Mouse (Mus musculus) hindbrain, postnatal 0 days (tissue): ENCODE data around the gene Gpr183. TPM values are rescaled to one million over a fixed set of nuclear protein-coding genes. Genes with fewer than 3 reads are reported as not detected.

Source experiments
- ATAC-seq: fragments of 200-750 bp; cut with Nextera tagmentation; 2 replicates; pipeline ENCODE4 v1.8.0; 2017; ENCODE audit warnings: mild to moderate bottlenecking, moderate TSS enrichment, moderate library complexity
- DNase-seq: peaks from one replicate; pipeline ENCODE4 v3.0.0-alpha.2; 2015; ENCODE audit warnings: low spot score
- H3K27ac ChIP-seq: fragments of 300-500 bp; sonication (generic); 2 replicates; pipeline ENCODE4 v1.5.1; 2014; ENCODE audit warnings: mild to moderate bottlenecking
- H3K27me3 ChIP-seq: fragments of 300-500 bp; sonication (generic); 2 replicates; pipeline ENCODE4 v1.6.1; 2014; ENCODE audit warnings: low read length, mixed read lengths; ENCODE audit not compliant: insufficient read depth
- H3K36me3 ChIP-seq: fragments of 300-500 bp; sonication (generic); 2 replicates; pipeline ENCODE4 v1.6.1; 2014; ENCODE audit warnings: low read length, mixed read lengths; ENCODE audit not compliant: insufficient read depth
- H3K4me1 ChIP-seq: fragments of 300-500 bp; sonication (generic); 2 replicates; pipeline ENCODE4 v1.6.1; 2014; ENCODE audit warnings: antibody characterized with exemption, low read length, mixed read lengths; ENCODE audit not compliant: insufficient read depth
- H3K4me2 ChIP-seq: fragments of 300-500 bp; sonication (generic); 2 replicates; pipeline ENCODE4 v1.6.1; 2014; ENCODE audit warnings: low read depth, mild to moderate bottlenecking, low read length, moderate library complexity, mixed read lengths
- H3K4me3 ChIP-seq: fragments of 300-500 bp; sonication (generic); 2 replicates; pipeline ENCODE4 v1.5.1; 2014; ENCODE audit warnings: low read length
- H3K9ac ChIP-seq: fragments of 300-500 bp; sonication (generic); replicated peaks from 2 replicates; pipeline ENCODE4 v1.6.1; 2014; ENCODE audit warnings: mild to moderate bottlenecking, low read length, moderate library complexity, mixed read lengths
- H3K9me3 ChIP-seq: fragments of 300-500 bp; sonication (generic); 2 replicates; pipeline ENCODE4 v1.6.1; 2016; ENCODE audit warnings: low read length, mixed read lengths
- CTCF ChIP-seq: IDR thresholded peaks from 2 replicates; pipeline ENCODE4 v1.5.1; 2016; ENCODE audit warnings: antibody characterized with exemption, control low read depth, low read depth
- WGBS: fragments of 180-500 bp; shearing (Covaris S2); extraction: QIAGEN DNeasy Blood & Tissue Kit; methylation state at CpG from one replicate; pipeline ENCODE4 v1.1.7; 2014; 5-methylcytosine and 5-hydroxymethylcytosine counted together
- polyA plus RNA-seq: library from polyadenylated mRNA; unstranded; fragments of >200 nt; fragmentation: Nextera tagmentation; extraction: Ambion mirVana; gene quantifications from 2 replicates; pipeline ENCODE4 v1.2.1, GENCODE M21; 2015
- total RNA-seq: library from RNA; depleted of rRNA; stranded (reverse); fragments of >200 nt; gene quantifications from 2 replicates; pipeline ENCODE4 v1.2.3, GENCODE M21; 2014

The Gpr183 gene
- total and polyA plus RNA-seq, 2 experiments from 2014 or later: 0.56 to 1.3 TPM

DNA sequence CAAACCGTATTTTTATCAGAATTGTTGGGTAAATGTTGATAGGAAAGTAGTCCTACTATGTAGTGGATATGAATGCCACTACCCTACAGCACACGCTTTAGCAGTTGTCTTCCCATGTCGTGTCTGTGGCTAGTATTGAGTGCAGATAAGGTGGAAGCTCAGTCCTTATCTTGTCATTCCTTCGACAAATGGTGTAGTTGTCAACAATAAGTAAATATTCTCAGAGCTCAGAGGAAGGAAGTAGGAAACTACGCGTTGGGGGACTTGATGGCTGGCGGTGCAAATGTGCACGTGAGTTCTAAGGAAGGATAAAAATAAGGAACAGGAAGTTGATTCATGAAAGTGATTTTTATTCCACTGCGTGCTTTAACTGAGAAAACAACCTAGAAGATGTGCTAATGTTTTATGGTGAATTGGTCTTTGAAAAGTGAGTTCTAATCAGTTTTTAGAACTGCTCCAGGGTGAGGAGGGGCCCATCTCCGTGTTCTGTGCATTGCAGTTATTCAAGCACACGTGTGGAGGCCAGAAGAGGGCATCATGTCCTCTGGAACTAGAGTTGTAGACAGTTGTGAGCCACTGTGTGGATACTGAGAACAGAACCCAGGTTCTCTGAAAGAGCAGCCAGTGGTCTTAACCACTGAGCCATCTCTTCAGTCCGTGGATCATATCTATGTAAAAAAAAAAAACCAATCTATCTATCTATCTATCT lies 35.6 kb downstream of the Gpr183 start:
- no peak overlapping the region for H3K4me3 ChIP-seq
- no peaks in the 10 kb centered on the region for H3K27me3 ChIP-seq
- H3K9me3 ChIP-seq: no peaks in the 10 kb centered on the region
- H3K27ac ChIP-seq: no peak overlapping the region
- WGBS: 92% methylated on average over 12 of the region's 12 CpGs
- H3K4me1 ChIP-seq: no peaks in the 10 kb centered on the region
- ATAC-seq (no peak), DNase-seq (no peak)
- H3K4me2 ChIP-seq: no peak overlapping the region
- TF ChIP-seq CTCF: no peak
- H3K36me3 ChIP-seq: 0 out of 2 replicates have a peak, but pooled peaks cover 2% of the 10 kb centered on the region
- H3K9ac ChIP-seq: no peak overlapping the region

DNA sequence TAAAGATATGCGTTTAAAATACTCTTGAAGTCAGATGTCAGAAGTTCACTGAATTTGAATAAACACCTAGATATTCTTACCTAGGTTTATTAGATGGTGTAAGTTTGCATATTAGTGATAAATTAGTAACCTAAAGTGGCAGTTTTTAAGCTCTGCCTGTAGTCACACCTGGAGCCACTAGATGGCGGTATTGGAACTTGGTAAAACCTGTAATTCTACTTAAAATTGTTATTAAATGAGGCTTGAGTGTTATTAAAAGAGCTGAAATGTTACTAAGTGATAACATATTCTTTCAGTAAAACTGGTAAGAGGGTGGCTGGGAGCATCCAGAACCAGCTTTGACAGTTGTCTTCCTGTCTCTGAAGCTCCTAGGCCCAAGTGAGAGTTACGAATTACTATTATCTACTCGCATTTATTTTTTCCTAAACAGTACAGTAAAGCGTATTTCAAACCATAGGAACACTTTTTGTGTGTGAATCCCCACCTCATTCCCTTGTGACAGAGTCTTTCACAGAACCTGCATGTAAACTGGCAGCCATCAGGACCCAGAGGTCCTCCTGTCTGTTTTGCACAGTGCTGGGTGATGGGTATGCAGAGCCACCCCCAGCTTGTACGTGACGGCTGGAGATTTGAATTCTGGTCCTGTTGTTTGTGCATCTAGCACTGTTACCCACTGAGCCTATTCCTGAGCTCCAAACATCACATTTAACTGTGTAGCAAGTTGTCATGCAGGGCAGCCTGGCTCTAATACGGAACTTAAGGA lies 36.4 kb downstream of the Gpr183 start:
- peak; percentile 79 for TF ChIP-seq CTCF
- no peaks in the 10 kb centered on the region for H3K4me1 ChIP-seq
- H3K9ac ChIP-seq: no peak overlapping the region
- DNase-seq (peak; percentile 89), ATAC-seq (no peak)
- H3K27me3 ChIP-seq: no peaks in the 10 kb centered on the region
- no peak overlapping the region for H3K4me2 ChIP-seq
- no peaks in the 10 kb centered on the region for H3K36me3 ChIP-seq
- 68% methylated on average over 8 of the region's 8 CpGs for WGBS
- no peak overlapping the region for H3K27ac ChIP-seq
- no peaks in the 10 kb centered on the region for H3K9me3 ChIP-seq
- H3K4me3 ChIP-seq: no peak overlapping the region

DNA sequence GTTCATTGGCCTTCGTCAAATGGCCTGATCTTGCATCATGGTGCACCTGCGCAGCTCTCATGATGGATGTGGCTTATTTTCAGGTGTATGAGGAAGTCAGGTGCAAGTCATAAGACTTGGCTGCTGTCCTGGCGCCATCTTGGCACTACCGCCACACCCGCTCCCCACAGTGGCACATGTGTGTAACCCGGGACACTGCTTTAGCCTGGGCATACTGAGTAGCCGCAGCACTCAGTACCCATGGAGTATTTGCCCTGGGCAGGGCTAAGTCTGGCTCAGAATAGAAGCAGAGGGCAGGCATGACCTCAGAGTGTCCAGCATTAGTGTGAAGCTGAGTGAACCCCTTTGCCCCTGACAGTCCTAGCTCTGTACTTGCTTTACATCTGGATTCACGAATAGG lies 37.5 kb downstream of the Gpr183 start:
- no peak for DNase-seq
- TF ChIP-seq CTCF: no peak
- Histone ChIP-seq H3K4me3 (no peak overlapping the region), H3K27ac (no peak overlapping the region), H3K4me1 (no peaks in the 10 kb centered on the region), H3K9ac (no peak overlapping the region), H3K4me2 (no peak overlapping the region), H3K27me3 (no peaks in the 10 kb centered on the region), H3K9me3 (no peaks in the 10 kb centered on the region), H3K36me3 (no peaks in the 10 kb centered on the region)
- WGBS: 94% methylated on average over 8 of the region's 8 CpGs
- ATAC-seq: peak; percentile 44; the same call in 1 of the 2 replicates

DNA sequence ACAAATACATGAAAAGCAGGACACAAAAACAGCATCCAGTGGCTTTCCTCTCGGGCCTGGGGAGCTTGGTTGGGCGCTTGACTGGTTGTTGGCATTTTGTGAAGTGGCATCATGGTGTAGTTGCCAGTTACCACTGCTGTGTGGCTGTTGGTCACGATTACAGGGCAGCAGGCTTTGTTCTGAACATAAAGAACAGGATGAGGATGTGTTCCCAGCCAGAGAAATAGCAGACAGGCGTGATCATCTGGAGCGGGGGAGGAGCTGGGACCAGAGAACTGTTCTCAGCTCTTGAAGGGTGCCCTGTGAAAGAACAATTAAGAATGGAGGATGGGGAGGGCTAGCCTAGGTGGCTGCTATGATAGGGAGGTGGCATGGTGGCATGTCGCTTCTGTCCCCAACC lies 38.1 kb downstream of the Gpr183 start:
- no peak overlapping the region for H3K4me3 ChIP-seq
- H3K4me1 ChIP-seq: no peaks in the 10 kb centered on the region
- H3K9ac ChIP-seq: no peak overlapping the region
- no peaks in the 10 kb centered on the region for H3K27me3 ChIP-seq
- no peak overlapping the region for H3K27ac ChIP-seq
- H3K4me2 ChIP-seq: no peak overlapping the region
- no peak for DNase-seq
- no peak for TF ChIP-seq CTCF
- ATAC-seq: no peak
- no peaks in the 10 kb centered on the region for H3K36me3 ChIP-seq
- H3K9me3 ChIP-seq: no peaks in the 10 kb centered on the region
- 84% methylated on average over 6 of the region's 6 CpGs for WGBS

DNA sequence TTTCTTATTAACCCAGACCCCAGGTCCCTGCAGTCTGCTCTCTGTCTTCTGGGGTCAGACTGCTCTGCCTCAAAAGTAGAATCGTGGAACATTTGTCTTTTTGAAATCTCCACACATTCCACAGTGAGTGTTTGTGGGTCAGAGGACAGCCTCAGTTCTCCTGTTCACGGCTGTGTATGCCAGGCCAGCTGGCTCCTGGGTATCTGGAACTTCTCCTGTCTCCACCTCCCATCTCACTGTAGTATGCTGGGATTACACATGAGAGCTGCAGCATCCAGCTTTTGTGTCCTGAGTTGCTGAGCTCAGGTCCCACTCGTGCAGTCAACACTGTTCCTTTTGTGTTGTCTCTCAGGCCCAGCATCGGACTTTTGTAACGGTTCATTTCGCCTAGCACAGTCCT lies 40.1 kb downstream of the Gpr183 start:
- Histone ChIP-seq H3K9me3 (no peaks in the 10 kb centered on the region), H3K4me3 (no peak overlapping the region), H3K4me1 (no peaks in the 10 kb centered on the region), H3K9ac (no peak overlapping the region), H3K36me3 (no peaks in the 10 kb centered on the region), H3K4me2 (no peak overlapping the region), H3K27me3 (no peaks in the 10 kb centered on the region), H3K27ac (no peak overlapping the region)
- no peak for DNase-seq
- ATAC-seq: no peak
- WGBS: 72% methylated on average over 6 of the region's 6 CpGs
- TF ChIP-seq CTCF: no peak

DNA sequence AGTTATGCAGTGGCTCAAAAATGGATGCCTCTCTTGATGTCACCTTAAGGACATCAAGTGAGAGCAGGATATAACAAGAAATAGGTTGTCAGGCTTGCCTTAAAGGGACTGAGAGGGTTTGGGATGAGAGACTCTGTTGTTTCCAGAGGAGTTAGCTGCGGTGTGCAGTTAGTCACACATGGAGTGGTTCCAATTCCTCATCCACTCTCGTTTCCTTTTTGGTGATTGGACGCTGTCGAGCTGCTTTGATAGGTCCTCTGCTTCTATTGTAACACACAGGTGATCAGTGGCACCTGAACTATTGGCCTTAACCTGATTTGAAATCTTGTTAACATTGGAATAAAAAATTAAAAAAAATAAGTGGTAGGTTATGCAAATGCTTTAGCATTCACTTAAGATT lies 42.3 kb downstream of the Gpr183 start:
- H3K36me3 ChIP-seq: no peaks in the 10 kb centered on the region
- DNase-seq (no peak), ATAC-seq (no peak)
- no peak overlapping the region for H3K27ac ChIP-seq
- H3K4me3 ChIP-seq: no peak overlapping the region
- H3K9me3 ChIP-seq: no peaks in the 10 kb centered on the region
- no peak overlapping the region for H3K9ac ChIP-seq
- 70% methylated on average over 4 of the region's 4 CpGs for WGBS
- TF ChIP-seq CTCF: no peak
- no peaks in the 10 kb centered on the region for H3K27me3 ChIP-seq
- H3K4me1 ChIP-seq: no peaks in the 10 kb centered on the region
- no peak overlapping the region for H3K4me2 ChIP-seq

DNA sequence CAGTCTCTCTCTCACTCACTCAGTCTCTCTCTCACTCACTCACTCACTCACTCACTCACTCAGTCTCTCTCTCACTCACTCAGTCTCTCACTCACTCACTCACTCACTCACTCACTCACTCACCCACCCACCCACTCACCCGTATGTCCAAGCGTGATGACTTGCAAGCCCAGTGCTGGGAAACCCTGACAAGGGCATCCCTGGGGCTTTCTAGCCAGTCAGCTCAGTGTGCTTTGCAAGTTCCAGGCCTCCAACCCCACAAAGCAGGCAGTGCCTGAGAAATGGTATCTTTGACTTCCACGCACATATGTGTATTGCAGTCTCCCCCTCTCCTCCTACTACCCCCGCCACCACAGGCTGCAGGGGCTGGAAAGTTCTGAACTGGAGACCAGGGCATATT lies 43.0 kb downstream of the Gpr183 start:
- Histone ChIP-seq H3K4me2 (no peak overlapping the region), H3K27ac (no peak overlapping the region), H3K4me1 (no peaks in the 10 kb centered on the region), H3K36me3 (peaks cover 1% of the 10 kb centered on the region; the same call in 1 of the 2 replicates), H3K4me3 (no peak overlapping the region), H3K9me3 (no peaks in the 10 kb centered on the region), H3K9ac (no peak overlapping the region), H3K27me3 (no peaks in the 10 kb centered on the region)
- no peak for TF ChIP-seq CTCF
- 90% methylated on average over 4 of the region's 4 CpGs for WGBS
- ATAC-seq: no peak
- DNase-seq: no peak
